Mouse (Mus musculus): ENCODE data around the gene Slc13a4. TPM values are rescaled to one million over a fixed set of nuclear protein-coding genes. Genes with fewer than 3 reads are reported as not detected.

Slc13a4 gene
- polyA plus RNA-seq (2015; fragmentation: Illumina TruSeq; extraction: RNeasy Lipid Tissue Mini Kit (QIAGEN cat#74804); ENCODE audit: insufficient read depth, low replicate concordance): not detected

GRCm38 (mm10) chr6:35308037-35308436 is at the start of gene Slc13a4:
Gene Slc13a4, minus strand, starts transcription at chr6:35308131.

GRCm38 (mm10) chr6:35326111-35326515 is 18.2 kb upstream of the Slc13a4 start, which contains the start of gene Fam180a:
Gene Fam180a, minus strand, starts transcription at chr6:35326141.

Other genes with a start within 250 kb of the Slc13a4 start
- 36.3 TPM for gene Cnot4, start 174.4 kb downstream of the Slc13a4 start, polyA plus RNA-seq (2015; fragmentation: Illumina TruSeq; extraction: RNeasy Lipid Tissue Mini Kit (QIAGEN cat#74804); ENCODE audit: insufficient read depth, low replicate concordance)
- 46.3 TPM for gene Nup205, start 130.7 kb downstream of the Slc13a4 start, polyA plus RNA-seq (2015; fragmentation: Illumina TruSeq; extraction: RNeasy Lipid Tissue Mini Kit (QIAGEN cat#74804); ENCODE audit: insufficient read depth, low replicate concordance)
- 1.3 TPM for gene Fam180a, start 18.0 kb upstream of the Slc13a4 start, polyA plus RNA-seq (2015; fragmentation: Illumina TruSeq; extraction: RNeasy Lipid Tissue Mini Kit (QIAGEN cat#74804); ENCODE audit: insufficient read depth, low replicate concordance)
- gene Mtpn, start 231.8 kb upstream of the Slc13a4 start, polyA plus RNA-seq (2015; fragmentation: Illumina TruSeq; extraction: RNeasy Lipid Tissue Mini Kit (QIAGEN cat#74804); ENCODE audit: insufficient read depth, low replicate concordance): 201 TPM

Data from spleen, adult 10 weeks (tissue).